Comparison of ENCODE assay signal across 9 mouse cellular contexts in the genomic region with DNA sequence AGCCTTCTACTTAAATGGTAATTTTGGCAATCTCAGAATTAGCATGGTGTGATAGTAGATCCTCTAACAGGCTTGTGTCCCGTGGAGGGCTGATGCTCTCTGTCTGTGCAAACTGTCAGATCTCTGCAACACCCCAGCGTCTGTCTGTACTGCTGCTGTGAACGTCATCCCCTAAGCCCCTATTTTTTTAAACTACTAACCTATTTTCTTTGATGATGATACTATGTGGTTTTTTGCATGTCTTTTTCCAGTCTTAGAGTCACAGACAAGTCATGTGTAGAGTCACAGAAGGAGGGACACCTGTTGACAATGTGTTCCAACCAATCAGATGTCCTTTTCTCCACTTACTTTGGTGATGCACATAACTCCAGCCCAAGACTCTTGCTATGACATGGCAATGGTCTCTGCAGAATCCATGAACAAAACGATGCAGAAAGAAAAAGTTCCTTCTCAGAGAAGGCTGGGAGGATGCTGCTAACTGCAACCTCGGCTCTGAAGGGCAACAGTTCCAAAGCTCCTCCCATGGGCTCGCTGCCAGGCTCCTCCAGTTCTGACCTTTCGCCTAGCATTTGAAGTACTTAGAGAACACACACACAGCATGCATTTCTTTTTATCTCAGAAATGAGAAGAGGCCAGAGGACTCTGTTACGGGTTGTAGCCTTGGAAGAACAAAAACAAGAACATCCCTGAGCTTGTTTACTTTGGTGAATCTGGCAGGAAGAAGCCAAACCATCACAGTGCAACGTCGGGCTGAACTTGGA. TPM values are rescaled to one million over a fixed set of nuclear protein-coding genes. Genes with fewer than 3 reads are reported as not detected.
DNase-seq lines count a peak whose midpoint lies in the region; ATAC-seq lines count a peak whose summit lies in the region.
"Had no signal": no experiment of that assay in that cellular context is flagged by ENCODE, and none has a peak within 500 bp of the region (broad histone marks: within the 10 kb centered on the region; RNA-seq: fewer than 3 reads in every experiment).

No protein-coding gene starts in this region.

- no peak overlapping the region for H3K9ac ChIP-seq in kidney, embryonic 16.5 days (replicated peaks; ENCODE audit: low read length)
- H3K9ac ChIP-seq in forebrain, embryonic 11.5 days (ENCODE audit: low read length): no peak overlapping the region
- H3K9ac ChIP-seq: neural tube, embryonic 13.5 days had no signal

- DNase-seq in adrenal gland, postnatal 10 days: peak; percentile 87
- DNase-seq in heart, adult 9 months (ENCODE audit: low spot score in 2 of 2): peak; percentile 58 to 75
- peak; percentile 84 for DNase-seq in ovary, postnatal 36 days (ENCODE audit: low spot score)
- DNase-seq in left cerebral cortex, postnatal 14 days (ENCODE audit: low spot score in 2 of 2): no peak
- no peak for DNase-seq in forebrain, embryonic 11.5 days (ENCODE audit: low spot score)
- no peak for DNase-seq in right cerebral cortex, postnatal 14 days
- no peak for DNase-seq in frontal cortex, postnatal 14 days (ENCODE audit: low spot score in 2 of 2)

- H3K36me3 ChIP-seq in kidney, embryonic 16.5 days (ENCODE audit: insufficient read depth, low read length): 0 out of 2 replicates have a peak, but pooled peaks cover 5% of the 10 kb centered on the region
- H3K36me3 ChIP-seq in forebrain, embryonic 11.5 days (ENCODE audit: control insufficient read depth, insufficient read depth, low read length): no peaks in the 10 kb centered on the region; the same call in 1 of the 2 replicates

- H3K9me3 ChIP-seq in kidney, embryonic 16.5 days (ENCODE audit: low read length): peaks cover 5% of the 10 kb centered on the region; the same call in 1 of the 2 replicates
- H3K9me3 ChIP-seq in forebrain, embryonic 11.5 days (ENCODE audit: control insufficient read depth, low read length): no peaks in the 10 kb centered on the region
- H3K9me3 ChIP-seq: neural tube, embryonic 13.5 days had no signal

- 49% methylated on average over 10 of the region's 10 CpGs for WGBS in kidney, embryonic 16.5 days
- WGBS in forebrain, embryonic 11.5 days: 78% methylated on average over 10 of the region's 10 CpGs

- intact Hi-C loops in left cerebral cortex, postnatal 14 days (cut with DNase I): no loop called here

- H3K4me3 ChIP-seq in kidney, embryonic 16.5 days (ENCODE audit: low read length): no peak overlapping the region
- H3K4me3 ChIP-seq in forebrain, embryonic 11.5 days (ENCODE audit: low read depth, low read length): no peak overlapping the region
- H3K4me3 ChIP-seq: neural tube, embryonic 13.5 days had no signal

- peaks cover 23% of the 10 kb centered on the region for H3K4me1 ChIP-seq in kidney, embryonic 16.5 days (ENCODE audit: insufficient read depth, low read length)
- H3K4me1 ChIP-seq in forebrain, embryonic 11.5 days (replicated peaks; ENCODE audit: control insufficient read depth, insufficient read depth, low read length): no peaks in the 10 kb centered on the region

- no peak overlapping the region for H3K4me2 ChIP-seq in kidney, embryonic 16.5 days (replicated peaks; ENCODE audit: low read depth, low read length)
- H3K4me2 ChIP-seq in forebrain, embryonic 11.5 days (ENCODE audit: low read depth, low read length, severe bottlenecking): no peak overlapping the region
- H3K4me2 ChIP-seq: neural tube, embryonic 13.5 days had no signal

- ATAC-seq in kidney, embryonic 16.5 days (ENCODE audit: low FRiP score, low TSS enrichment): peak; percentile 65; the same call in 1 of the 2 replicates
- ATAC-seq in forebrain, embryonic 11.5 days (replicated peaks; ENCODE audit: low FRiP score): no peak

- H3K27me3 ChIP-seq in kidney, embryonic 16.5 days (ENCODE audit: insufficient read depth, low read length): no peaks in the 10 kb centered on the region
- no peaks in the 10 kb centered on the region for H3K27me3 ChIP-seq in forebrain, embryonic 11.5 days (ENCODE audit: control insufficient read depth, insufficient read depth, low read length)
- H3K27me3 ChIP-seq: neural tube, embryonic 13.5 days had no signal

- H3K27ac ChIP-seq in kidney, embryonic 16.5 days (ENCODE audit: low read length): peak overlapping the region; percentile 51; the same call in 1 of the 2 replicates
- H3K27ac ChIP-seq in forebrain, embryonic 11.5 days (ENCODE audit: low read depth, low read length): no peak overlapping the region
- H3K27ac ChIP-seq: neural tube, embryonic 13.5 days had no signal

RNA-seq across cellular contexts. Expression of gene Eif4e3, which starts 23.0 kb away (rescaled TPM):
- 10 to 100 TPM; 26.0 to 27.0 TPM for total RNA-seq in adrenal gland, postnatal 10 days (2021)
- polyA plus RNA-seq in kidney, embryonic 16.5 days (2015; fragmentation: Nextera tagmentation; extraction: Ambion mirVana): 17.6 and 18.5 TPM in 2 replicates
- total RNA-seq in left cerebral cortex, postnatal 14 days (2021): 10 to 100 TPM; 14.1 to 14.2 TPM
- 14.2 and 15.5 TPM in 2 replicates for polyA plus RNA-seq in forebrain, embryonic 11.5 days (2014; fragmentation: Nextera tagmentation; extraction: Ambion mirVana)

RNA-seq across cellular contexts. Expression of gene Gm20696, which starts 23.0 kb away (rescaled TPM):
- 1 to 10 TPM; 2.4 to 6.6 TPM for total RNA-seq in adrenal gland, postnatal 10 days (2021)
- polyA plus RNA-seq in kidney, embryonic 16.5 days (2015; fragmentation: Nextera tagmentation; extraction: Ambion mirVana): 1.7 and 2.1 TPM in 2 replicates
- total RNA-seq in left cerebral cortex, postnatal 14 days (2021): 1 to 10 TPM; 5.3 to 6.3 TPM
- 5.3 and 5.7 TPM in 2 replicates for polyA plus RNA-seq in forebrain, embryonic 11.5 days (2014; fragmentation: Nextera tagmentation; extraction: Ambion mirVana)

RNA-seq across cellular contexts. Expression of gene Gpr27, which starts 48.9 kb away (rescaled TPM):
- 1 to 10 TPM; 3.7 to 4.6 TPM for total RNA-seq in adrenal gland, postnatal 10 days (2021)
- polyA plus RNA-seq in kidney, embryonic 16.5 days (2015; fragmentation: Nextera tagmentation; extraction: Ambion mirVana): 1.6 and 1.8 TPM in 2 replicates
- 10 to 100 TPM; 48.0 to 48.6 TPM for total RNA-seq in left cerebral cortex, postnatal 14 days (2021)
- 4.4 and 6.8 TPM in 2 replicates for polyA plus RNA-seq in forebrain, embryonic 11.5 days (2014; fragmentation: Nextera tagmentation; extraction: Ambion mirVana)

Comparison
In these comparisons a context has a peak if more than half of its experiments do, and no peak if none do; other contexts are left out.
1. DNase-seq: peak in adrenal gland, postnatal 10 days (single experiment), heart, adult 9 months (2 of 2) and ovary, postnatal 36 days (single experiment); none in left cerebral cortex, postnatal 14 days (0 of 2), forebrain, embryonic 11.5 days (single experiment), right cerebral cortex, postnatal 14 days (single experiment) and frontal cortex, postnatal 14 days (0 of 2).
2. RNA of gene Gpr27, which starts 48.9 kb away (total RNA-seq): 48.0 to 48.6 TPM in left cerebral cortex, postnatal 14 days; 3.7 to 4.6 TPM in adrenal gland, postnatal 10 days; every median in the first group is over 4 times any median in the second.